Mouse (Mus musculus) forebrain, embryonic 16.5 days (tissue): Measurements from ENCODE around the gene Rrp1b. TPM values are rescaled to one million over a fixed set of nuclear protein-coding genes. Genes with fewer than 3 reads are reported as not detected.
A peak's percentile ranks its signal among the peaks of the same experiment; 100 is the strongest.
"Not testable (repeated sequence)": the region's sequence is repeated elsewhere in the genome, so short reads cannot be mapped to it uniquely, and the experiment has no call there.

ENCODE experiments used
- ATAC-seq: fragments of 200-750 bp; cut with Nextera tagmentation; 2 replicates; pipeline ENCODE4 v1.8.0; 2017; ENCODE audit warnings: mild to moderate bottlenecking, moderate library complexity
- H3K27ac ChIP-seq: fragments of 300-500 bp; sonication (generic); 2 replicates; pipeline ENCODE4 v1.5.1; 2014; ENCODE audit warnings: low read length, control low read depth
- H3K27me3 ChIP-seq: fragments of 300-500 bp; sonication (generic); replicated peaks from 2 replicates; pipeline ENCODE4 v1.6.1; 2014; ENCODE audit warnings: low read length; ENCODE audit not compliant: control insufficient read depth, insufficient read depth
- H3K36me3 ChIP-seq: fragments of 300-500 bp; sonication (generic); 2 replicates; pipeline ENCODE4 v1.6.1; 2014; ENCODE audit not compliant: control insufficient read depth, insufficient read depth
- H3K4me1 ChIP-seq: fragments of 300-500 bp; sonication (generic); replicated peaks from 2 replicates; pipeline ENCODE4 v1.6.1; 2014; ENCODE audit warnings: low read length; ENCODE audit not compliant: control insufficient read depth, insufficient read depth
- H3K4me2 ChIP-seq: fragments of 300-500 bp; sonication (generic); 2 replicates; pipeline ENCODE4 v1.6.1; 2014; ENCODE audit warnings: mild to moderate bottlenecking, low read length, control low read depth
- H3K4me3 ChIP-seq: fragments of 300-500 bp; sonication (generic); replicated peaks from 2 replicates; pipeline ENCODE4 v1.5.1; 2014; ENCODE audit warnings: mild to moderate bottlenecking, low read length, control low read depth
- H3K9ac ChIP-seq: fragments of 300-500 bp; sonication (generic); replicated peaks from 2 replicates; pipeline ENCODE4 v1.6.1; 2014; ENCODE audit warnings: low read depth, low read length, control low read depth
- H3K9me3 ChIP-seq: fragments of 300-500 bp; sonication (generic); 2 replicates; pipeline ENCODE4 v1.6.1; 2016; ENCODE audit warnings: low read length; ENCODE audit not compliant: control insufficient read depth
- WGBS: fragments of 180-500 bp; shearing (Covaris S2); extraction: QIAGEN DNeasy Blood & Tissue Kit; methylation state at CpG from one replicate; pipeline ENCODE4 v1.1.7; 2014; 5-methylcytosine and 5-hydroxymethylcytosine counted together
- polyA plus RNA-seq: library from polyadenylated mRNA; unstranded; fragments of >200 nt; fragmentation: Nextera tagmentation; extraction: Ambion mirVana; gene quantifications from 2 replicates; pipeline ENCODE4 v1.2.1, GENCODE M21; 2015

Gene Rrp1b
- polyA plus RNA-seq, 1 experiment from 2014 or later: 42.7 TPM

DNA sequence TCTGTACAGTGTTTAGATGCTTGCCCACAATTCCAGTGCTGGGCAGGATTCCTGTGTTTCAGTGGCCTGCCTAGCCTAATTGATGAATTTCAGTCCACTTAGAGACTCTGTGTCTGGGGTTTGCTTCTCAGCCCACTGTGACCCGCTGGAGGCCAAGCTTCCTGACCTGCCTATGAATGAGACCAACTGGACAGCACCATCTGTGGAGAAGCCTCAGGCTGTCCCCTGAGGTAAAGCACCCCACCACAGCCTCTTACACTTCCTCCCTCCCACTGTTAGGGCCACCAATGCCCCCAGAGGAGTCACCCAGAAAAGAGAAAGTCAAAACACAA, 55.1 kb downstream of the Rrp1b start:
- H3K4me3 ChIP-seq: peak overlapping the region; percentile 28
- 10% methylated on average over 1 of the region's 1 CpGs for WGBS

DNA sequence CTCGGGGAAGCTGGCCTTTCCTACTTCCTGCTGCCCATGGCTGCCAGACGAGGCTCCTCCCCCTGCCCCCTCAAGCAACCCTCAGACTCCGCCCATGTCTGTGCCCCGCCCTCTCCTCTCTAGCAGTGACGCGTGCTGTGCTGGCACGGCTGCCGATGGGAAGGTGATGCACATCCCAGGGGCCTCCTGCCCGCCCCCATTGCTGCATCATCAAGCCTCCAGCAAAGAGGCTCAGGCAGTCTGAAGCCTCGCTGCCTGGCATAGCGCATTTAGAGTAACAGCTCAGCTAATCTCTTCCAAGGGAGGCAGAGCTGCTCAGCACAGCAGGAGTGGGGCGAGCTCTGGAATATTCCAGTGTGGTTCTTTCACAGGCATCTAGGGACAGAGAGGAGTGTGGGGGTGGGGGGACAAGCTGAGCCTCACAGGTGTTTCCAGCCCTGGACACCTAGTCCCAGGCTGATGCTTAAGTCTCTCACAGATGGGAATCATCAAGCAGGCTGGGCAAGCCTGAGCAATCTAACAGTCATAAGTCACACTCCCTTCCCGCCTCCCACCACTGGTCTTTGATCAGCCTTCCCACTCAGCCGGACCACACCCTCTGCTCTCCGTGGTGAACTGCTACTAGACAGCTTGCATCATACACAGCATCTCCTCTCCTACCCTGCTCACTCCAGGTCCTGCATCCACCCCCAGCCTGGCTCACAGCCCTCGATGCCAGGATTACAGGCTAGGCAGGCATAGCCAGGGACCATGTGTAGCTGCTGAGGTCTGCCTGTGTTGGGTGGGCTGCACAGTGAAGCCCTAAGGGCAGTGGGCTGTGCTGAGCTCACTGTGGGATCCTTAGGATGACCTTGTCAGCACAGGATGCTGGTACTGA, 55.7 kb downstream of the Rrp1b start:
- WGBS: 8% methylated on average over 13 of the region's 16 CpGs
- H3K4me1 ChIP-seq, H3K27ac ChIP-seq, H3K27me3 ChIP-seq, H3K9me3 ChIP-seq, H3K36me3 ChIP-seq: not testable (repeated sequence)
- Histone ChIP-seq H3K4me3 (peak overlapping the region; percentile 28), H3K4me2 (peak overlapping the region; percentile 53), H3K9ac (peak overlapping the region; percentile 44)
- peak; percentile 94 for ATAC-seq

More for the DNA sequence above, 55.1 kb downstream of the Rrp1b start:
- Histone ChIP-seq H3K27ac (no peak overlapping the region), H3K27me3 (no peaks in the 10 kb centered on the region), H3K9me3 (no peaks in the 10 kb centered on the region), H3K4me2 (peak overlapping the region; percentile 53), H3K9ac (peak overlapping the region; percentile 44), H3K4me1 (peaks cover 4% of the 10 kb centered on the region), H3K36me3 (no peaks in the 10 kb centered on the region)
- peak; percentile 21; the same call in 1 of the 2 replicates for ATAC-seq

DNA sequence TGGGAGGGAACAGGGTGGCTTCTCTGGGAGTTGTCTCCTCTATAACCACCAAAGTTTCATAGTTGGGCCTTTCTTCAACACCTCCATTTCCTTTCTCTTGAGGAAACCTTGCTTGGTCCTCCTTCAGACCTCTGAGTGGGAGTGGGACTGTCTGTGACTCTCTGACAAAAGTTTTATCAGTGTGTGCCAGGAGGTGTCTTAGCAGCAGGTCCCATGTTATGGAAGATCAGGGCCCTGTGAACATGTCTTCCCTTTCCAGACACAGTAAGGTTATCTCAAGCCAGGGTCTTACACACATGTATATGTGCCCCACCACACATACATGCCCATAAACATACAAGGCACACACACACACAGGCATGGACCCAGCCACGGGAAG, 56.3 kb downstream of the Rrp1b start:
- no peaks in the 10 kb centered on the region for H3K9me3 ChIP-seq
- H3K4me3 ChIP-seq: no peak overlapping the region
- no peak overlapping the region for H3K9ac ChIP-seq
- no peak overlapping the region for H3K4me2 ChIP-seq
- peaks cover 4% of the 10 kb centered on the region for H3K4me1 ChIP-seq
- WGBS: 77% methylated on average over 1 of the region's 1 CpGs
- no peaks in the 10 kb centered on the region for H3K36me3 ChIP-seq
- H3K27me3 ChIP-seq: no peaks in the 10 kb centered on the region
- H3K27ac ChIP-seq: no peak overlapping the region
- no peak for ATAC-seq

DNA sequence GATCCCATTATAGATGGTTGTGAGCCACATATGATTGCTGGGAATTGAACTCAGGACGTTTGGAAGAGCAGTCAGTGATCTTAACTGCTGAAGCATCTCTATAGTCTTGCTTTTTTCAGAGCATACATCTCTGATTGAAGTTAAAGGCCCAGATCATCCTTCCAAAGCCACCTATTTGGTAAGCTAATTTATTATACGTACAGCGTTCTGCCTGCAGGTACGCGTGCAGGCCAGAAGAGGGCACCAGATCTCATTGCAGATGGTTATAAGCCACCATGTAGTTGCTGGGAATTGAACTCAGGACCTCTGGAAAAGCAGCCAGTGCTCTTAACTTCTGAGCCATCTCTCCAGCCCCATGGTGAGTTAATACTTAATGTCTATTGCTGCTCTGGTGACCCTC, 57.0 kb downstream of the Rrp1b start:
- no peaks in the 10 kb centered on the region for H3K36me3 ChIP-seq
- no peak overlapping the region for H3K9ac ChIP-seq
- peaks cover 4% of the 10 kb centered on the region for H3K4me1 ChIP-seq
- H3K4me3 ChIP-seq: no peak overlapping the region
- H3K4me2 ChIP-seq: no peak overlapping the region
- ATAC-seq: no peak
- no peak overlapping the region for H3K27ac ChIP-seq
- no peaks in the 10 kb centered on the region for H3K9me3 ChIP-seq
- H3K27me3 ChIP-seq: no peaks in the 10 kb centered on the region
- WGBS: 86% methylated on average over 5 of the region's 5 CpGs

DNA sequence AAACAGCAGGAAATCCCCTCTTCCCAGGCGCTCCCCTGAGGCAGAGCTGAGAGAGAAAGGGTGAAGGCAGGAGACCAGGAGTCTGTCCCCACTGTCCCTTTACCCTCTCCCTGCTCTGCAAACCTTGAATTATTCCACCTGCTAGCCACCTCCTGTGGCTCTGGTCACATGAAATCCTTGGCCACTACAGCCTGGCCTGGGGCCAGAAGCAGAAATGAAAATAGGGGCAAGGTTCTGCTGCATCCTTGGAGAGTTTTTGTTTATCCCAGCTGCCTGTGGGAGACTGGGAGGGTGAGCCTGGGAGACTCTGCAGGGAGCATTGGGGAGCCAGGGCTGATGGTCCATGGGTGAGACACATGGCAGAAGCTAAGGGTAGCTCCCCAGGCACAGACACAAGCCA, 61.8 kb downstream of the Rrp1b start:
- 86% methylated on average over 1 of the region's 1 CpGs for WGBS

DNA sequence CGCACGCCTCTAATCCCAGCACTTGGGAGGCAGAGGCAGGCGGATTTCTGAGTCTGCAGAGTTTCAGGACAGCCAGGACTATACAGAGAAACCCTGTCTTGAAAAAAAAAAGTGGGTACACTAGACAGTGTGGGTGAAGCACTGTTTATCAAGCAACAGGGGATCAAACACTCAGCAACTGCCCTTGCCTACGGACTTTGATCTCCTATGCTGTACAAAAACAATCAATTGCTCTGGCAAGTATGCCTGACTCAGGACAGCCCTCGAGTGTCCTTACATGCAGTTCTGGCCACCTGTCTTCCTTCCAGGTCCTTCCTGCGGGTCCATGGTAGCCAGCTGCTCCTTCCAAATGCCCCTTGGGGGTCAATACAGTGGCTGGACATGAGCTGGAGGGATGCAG, 63.0 kb downstream of the Rrp1b start:
- H3K36me3 ChIP-seq, H3K27ac ChIP-seq, H3K27me3 ChIP-seq, H3K9me3 ChIP-seq, H3K4me2 ChIP-seq, H3K9ac ChIP-seq, H3K4me3 ChIP-seq, H3K4me1 ChIP-seq, ATAC-seq: not testable (repeated sequence)
- WGBS: 84% methylated on average over 6 of the region's 6 CpGs

More for the DNA sequence above, 61.8 kb downstream of the Rrp1b start:
- no peak for ATAC-seq
- H3K4me1 ChIP-seq: peaks cover 6% of the 10 kb centered on the region
- H3K9ac ChIP-seq: no peak overlapping the region
- H3K36me3 ChIP-seq: no peaks in the 10 kb centered on the region
- no peaks in the 10 kb centered on the region for H3K9me3 ChIP-seq
- H3K27ac ChIP-seq: no peak overlapping the region
- no peaks in the 10 kb centered on the region for H3K27me3 ChIP-seq
- no peak overlapping the region for H3K4me3 ChIP-seq
- H3K4me2 ChIP-seq: no peak overlapping the region

DNA sequence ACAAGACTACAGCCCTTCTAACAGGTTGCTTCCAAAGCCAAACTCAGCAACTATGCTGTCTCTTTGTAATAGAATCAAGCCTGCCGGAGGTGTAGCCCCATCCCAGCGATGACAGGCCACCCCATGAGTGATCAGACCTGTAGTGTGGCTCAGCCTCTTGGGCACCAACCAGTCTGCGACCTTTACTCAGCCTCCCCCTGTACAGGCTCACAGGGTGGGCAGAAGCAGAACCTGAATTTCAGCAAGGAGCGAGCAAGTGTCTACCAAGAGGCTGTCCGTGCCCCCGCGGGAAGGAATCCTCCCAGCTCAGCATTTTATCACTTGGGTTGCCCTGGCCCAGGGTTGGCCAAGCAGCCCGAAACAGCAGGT, 63.7 kb downstream of the Rrp1b start:
- 30% methylated on average over 8 of the region's 8 CpGs for WGBS
- H3K4me1 ChIP-seq: peaks cover 6% of the 10 kb centered on the region
- H3K36me3 ChIP-seq: no peaks in the 10 kb centered on the region
- ATAC-seq: peak; percentile 18; the same call in 1 of the 2 replicates
- H3K27ac ChIP-seq: no peak overlapping the region
- peak overlapping the region; percentile 90 for H3K4me2 ChIP-seq
- H3K4me3 ChIP-seq: peak overlapping the region; percentile 52
- no peaks in the 10 kb centered on the region for H3K27me3 ChIP-seq
- H3K9ac ChIP-seq: peak overlapping the region; percentile 57; the same call in 1 of the 2 replicates
- no peaks in the 10 kb centered on the region for H3K9me3 ChIP-seq

DNA sequence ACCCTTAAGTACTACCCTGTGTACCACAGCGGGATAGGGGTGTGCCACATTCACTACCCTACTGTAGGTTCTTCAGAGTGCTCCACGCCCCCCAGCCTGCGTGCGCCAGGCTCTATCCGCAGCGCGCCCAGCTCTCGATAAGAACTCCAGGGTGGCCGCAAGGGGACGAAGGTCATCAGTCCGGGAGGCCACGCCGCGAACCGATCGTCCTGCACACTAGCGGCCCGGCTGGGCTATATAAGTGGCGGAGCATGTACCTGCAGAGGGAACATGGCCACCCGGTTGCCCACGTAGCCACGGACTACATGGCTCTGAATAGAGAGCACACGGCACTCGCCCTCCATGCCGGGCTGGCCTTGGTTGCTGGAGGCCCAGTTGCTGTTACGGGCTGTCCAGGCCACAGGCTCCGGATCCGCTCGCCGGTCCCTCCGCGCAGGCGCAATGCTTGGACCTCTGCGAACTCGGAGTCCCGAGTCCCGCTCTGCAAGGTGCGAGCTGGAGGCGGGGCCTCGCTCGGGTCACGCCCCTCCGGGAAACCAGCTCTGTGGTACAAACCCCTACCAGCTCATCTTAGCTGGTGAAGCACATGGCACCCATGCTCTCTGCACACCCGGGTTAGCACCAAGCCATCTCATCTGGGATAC, 64.2 kb downstream of the Rrp1b start:
- Histone ChIP-seq H3K27ac (no peak overlapping the region), H3K9ac (peak overlapping the region; percentile 57), H3K4me1 (peaks cover 6% of the 10 kb centered on the region), H3K4me3 (peak overlapping the region; percentile 52), H3K36me3 (no peaks in the 10 kb centered on the region), H3K4me2 (peak overlapping the region; percentile 90), H3K9me3 (no peaks in the 10 kb centered on the region), H3K27me3 (no peaks in the 10 kb centered on the region)
- 1% methylated on average over 44 of the region's 44 CpGs for WGBS
- ATAC-seq: peak; percentile 71

DNA sequence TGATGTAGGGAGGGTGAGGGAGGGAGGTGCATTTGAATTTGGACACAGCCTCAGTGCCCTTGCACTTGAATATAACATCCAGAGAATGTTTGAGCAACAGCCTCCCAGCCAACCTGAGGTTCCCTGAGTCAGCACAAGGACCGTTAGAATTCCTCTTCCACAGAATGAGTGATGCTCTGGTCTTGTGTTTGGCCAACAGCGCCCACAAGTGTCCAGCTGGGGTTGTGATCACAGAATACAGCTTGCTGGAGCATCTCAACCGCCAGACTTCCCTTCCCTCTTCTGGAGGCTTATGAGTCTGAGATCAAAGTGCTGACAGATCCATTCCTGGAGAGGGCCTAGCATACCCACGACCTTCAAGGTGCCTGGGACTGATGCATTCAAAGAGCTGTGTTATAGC, 67.2 kb downstream of the Rrp1b start:
- Histone ChIP-seq H3K4me1 (peaks cover 6% of the 10 kb centered on the region), H3K9ac (no peak overlapping the region), H3K36me3 (no peaks in the 10 kb centered on the region), H3K27me3 (no peaks in the 10 kb centered on the region), H3K27ac (no peak overlapping the region), H3K4me3 (no peak overlapping the region), H3K9me3 (no peaks in the 10 kb centered on the region), H3K4me2 (no peak overlapping the region)
- no peak for ATAC-seq
- WGBS: 17% methylated on average over 4 of the region's 4 CpGs
